Mouse (Mus musculus): Measurements from ENCODE around the gene Clptm1l.

DNA sequence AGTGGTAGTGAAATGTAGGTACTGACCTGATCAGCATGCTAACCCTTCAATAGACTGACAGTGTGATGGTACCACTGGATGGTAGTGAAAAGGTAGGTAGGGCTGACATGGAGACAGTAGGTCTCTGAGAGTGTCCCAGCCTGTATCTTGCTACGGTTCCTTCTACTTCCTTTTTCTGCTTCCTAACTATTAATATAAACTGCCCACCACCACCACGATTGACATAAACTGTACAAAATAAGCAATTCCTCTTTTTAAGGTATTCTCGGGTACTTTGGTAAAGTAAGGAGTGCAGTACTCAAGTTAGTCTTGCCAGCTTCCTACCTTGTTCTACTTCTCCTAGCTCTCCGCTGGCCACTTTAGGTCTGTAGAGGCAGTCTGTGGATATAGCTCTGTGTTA lies 7.5 kb upstream of the Clptm1l start:
- TF ChIP-seq ZNF384 (IDR thresholded peaks at IDR 0.05; ENCODE audit: low read depth, low read length), result no peak
- no peak for TF ChIP-seq HCFC1 (IDR thresholded peaks at IDR 0.05; ENCODE audit: borderline replicate concordance, insufficient read depth, low read length)
- no peak for TF ChIP-seq MAFK (IDR thresholded peaks at IDR 0.05; ENCODE audit: insufficient read depth, low read depth, low read length)
- TF ChIP-seq ZC3H11A (IDR thresholded peaks at IDR 0.05; ENCODE audit: borderline replicate concordance, low read depth, low read length), result no peak
- TF ChIP-seq CHD2 (IDR thresholded peaks at IDR 0.05; ENCODE audit: low read depth, low read length), result no peak
